In genomic region chr3:109080169-109080568, GRCm38 (mm10) we compare ENCODE assay signal across 26 mouse cellular contexts. TPM values are rescaled to one million over a fixed set of nuclear protein-coding genes. Genes with fewer than 3 reads are reported as not detected.
"Had no signal": no experiment of that assay in that cellular context is flagged by ENCODE, and none has a peak within 500 bp of the region (broad histone marks: within the 10 kb centered on the region; RNA-seq: fewer than 3 reads in every experiment).

Gene Slc25a54, plus strand, starts transcription at chr3:109080469.

- H3K27ac ChIP-seq: neural tube, embryonic 12.5 days; neural tube, embryonic 13.5 days; neural tube, embryonic 15.5 days; stomach, embryonic 15.5 days; stomach, postnatal 0 days had no signal

- DNase-seq: retina, postnatal 1 day; right cerebral cortex, adult 18-20 months; right cerebral cortex, postnatal 14 days; right cerebral cortex, postnatal 25 days; right cerebral cortex, postnatal 4 days; spleen, adult 18-20 months; thymus, adult 18-20 months; thymus, adult 2 months; thymus, postnatal 14 days; thymus, postnatal 25 days; thymus, postnatal 36 days; thymus, postnatal 4 days had no signal

- H3K4me1 ChIP-seq: neural tube, embryonic 12.5 days; neural tube, embryonic 13.5 days; neural tube, embryonic 15.5 days; stomach, embryonic 15.5 days had no signal

- H3K27me3 ChIP-seq: neural tube, embryonic 12.5 days; neural tube, embryonic 13.5 days; neural tube, embryonic 15.5 days; stomach, embryonic 15.5 days had no signal

- H3K4me3 ChIP-seq: neural tube, embryonic 12.5 days; neural tube, embryonic 13.5 days; neural tube, embryonic 15.5 days; stomach, embryonic 15.5 days had no signal

- H3K36me3 ChIP-seq: neural tube, embryonic 12.5 days; neural tube, embryonic 13.5 days; neural tube, embryonic 15.5 days; stomach, embryonic 15.5 days had no signal

RNA-seq across cellular contexts. Expression of gene Slc25a54, which starts in this region (rescaled TPM):
- total RNA-seq: neutrophil, adult 5-6 weeks had no signal
- polyA plus RNA-seq: neural tube, embryonic 11.5 days; neural tube, embryonic 12.5 days; neural tube, embryonic 13.5 days; neural tube, embryonic 14.5 days; neural tube, embryonic 15.5 days; small intestine, adult 2 months; spleen, adult 2 months; stomach, embryonic 14.5 days; stomach, embryonic 15.5 days; stomach, embryonic 16.5 days; stomach, postnatal 0 days; thymus, adult 2 months; thymus, postnatal 0 days; urinary bladder, adult 2 months had no signal
